Mouse (Mus musculus) embryonic facial prominence, embryonic 14.5 days (tissue): ENCODE results near the gene Pogz. TPM values are rescaled to one million over a fixed set of nuclear protein-coding genes. Genes with fewer than 3 reads are reported as not detected.

ENCODE experiments used
- ATAC-seq: fragments of 200-750 bp; cut with Nextera tagmentation; 2 replicates; pipeline ENCODE4 v1.8.0; 2017; ENCODE audit warnings: low read depth, moderate number of reproducible peaks, moderate TSS enrichment
- DNase-seq: peaks from one replicate; pipeline ENCODE4 v3.0.0-alpha.2; 2015; ENCODE audit warnings: low spot score
- H3K27ac ChIP-seq: fragments of 300-500 bp; sonication (generic); replicated peaks from 2 replicates; pipeline ENCODE4 v1.5.1; 2014; ENCODE audit warnings: low read depth, mild to moderate bottlenecking, low read length, moderate library complexity
- H3K27me3 ChIP-seq: fragments of 300-500 bp; sonication (generic); replicated peaks from 2 replicates; pipeline ENCODE4 v1.6.1; 2014; ENCODE audit warnings: low read length; ENCODE audit not compliant: control insufficient read depth, insufficient read depth
- H3K36me3 ChIP-seq: fragments of 300-500 bp; sonication (generic); 2 replicates; pipeline ENCODE4 v1.6.1; 2014; ENCODE audit warnings: low read length, mixed read lengths; ENCODE audit not compliant: control insufficient read depth, insufficient read depth
- H3K4me1 ChIP-seq: fragments of 300-500 bp; sonication (generic); 2 replicates; pipeline ENCODE4 v1.6.1; 2014; ENCODE audit warnings: antibody characterized with exemption, low read length; ENCODE audit not compliant: control insufficient read depth, insufficient read depth
- H3K4me2 ChIP-seq: fragments of 300-500 bp; sonication (generic); 2 replicates; pipeline ENCODE4 v1.6.1; 2014; ENCODE audit warnings: low read depth, mild to moderate bottlenecking, low read length, moderate library complexity, mixed read lengths
- H3K4me3 ChIP-seq: fragments of 300-500 bp; sonication (generic); 2 replicates; pipeline ENCODE4 v1.5.1; 2014; ENCODE audit warnings: low read depth, mild to moderate bottlenecking, low read length
- H3K9ac ChIP-seq: fragments of 300-500 bp; sonication (generic); 2 replicates; pipeline ENCODE4 v1.6.1; 2014; ENCODE audit warnings: low read depth, mild to moderate bottlenecking, low read length, moderate library complexity, mixed read lengths
- H3K9me3 ChIP-seq: fragments of 300-500 bp; sonication (generic); 2 replicates; pipeline ENCODE4 v1.6.1; 2016; ENCODE audit warnings: low read length; ENCODE audit not compliant: control insufficient read depth
- WGBS: fragments of 180-500 bp; shearing (Covaris S2); extraction: QIAGEN DNeasy Blood & Tissue Kit; methylation state at CpG from one replicate; pipeline ENCODE4 v1.1.7; 2014; 5-methylcytosine and 5-hydroxymethylcytosine counted together
- polyA plus RNA-seq: library from polyadenylated mRNA; unstranded; fragments of >200 nt; fragmentation: Nextera tagmentation; extraction: Ambion mirVana; gene quantifications from 2 replicates; pipeline ENCODE4 v1.2.1, GENCODE M21; 2014

The Pogz gene
- polyA plus RNA-seq, 1 experiment from 2014 or later, result 15.1 TPM

DNA sequence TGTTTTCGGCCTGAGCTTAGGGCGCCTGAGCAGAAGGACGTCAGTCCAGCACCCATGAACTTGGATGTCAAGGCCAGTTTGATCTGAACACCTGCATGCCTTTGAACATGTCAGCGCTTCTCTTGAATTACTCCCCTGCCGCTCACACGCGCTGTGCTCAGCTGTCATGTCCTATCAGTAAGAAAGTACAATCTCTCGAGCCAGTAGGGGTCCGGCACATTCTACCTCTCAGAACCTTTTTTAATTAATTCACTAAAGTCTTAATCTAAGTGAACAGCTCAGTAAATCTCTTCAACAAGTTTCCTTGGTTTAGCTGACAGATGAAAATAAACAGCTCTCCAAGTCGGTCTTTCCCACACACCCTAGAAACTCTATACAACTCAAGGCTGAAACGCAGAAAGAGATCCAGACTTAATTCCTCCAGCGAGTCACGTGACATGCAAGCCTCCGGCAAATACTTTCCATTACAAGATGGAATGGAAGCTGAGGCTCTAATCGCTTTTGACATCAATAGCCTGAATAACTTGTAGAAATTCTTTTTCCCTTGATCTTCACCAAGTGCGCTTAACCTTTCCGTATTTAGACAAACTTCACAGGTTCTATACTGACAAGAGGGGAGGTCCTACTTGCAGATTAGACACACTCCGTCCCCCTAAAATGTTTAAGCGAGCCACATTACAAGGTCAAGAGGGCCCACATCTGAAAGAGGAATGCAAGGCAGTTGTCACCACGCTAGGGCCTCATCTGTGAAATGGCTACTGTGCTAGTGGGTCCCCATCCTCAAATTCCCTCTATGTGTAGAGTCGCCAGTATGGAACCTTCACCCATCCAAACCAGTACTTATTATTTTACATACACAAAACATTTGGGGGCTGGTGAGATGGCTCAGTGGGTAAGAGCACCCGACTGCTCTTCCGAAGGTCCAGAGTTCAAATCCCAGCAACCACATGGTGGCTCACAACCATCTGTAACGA lies 17.6 kb upstream of the Pogz start:
- DNase-seq, result peak; percentile 91
- H3K27ac ChIP-seq, result peak overlapping the region; percentile 30; the same call in 1 of the 2 replicates
- 48% methylated on average over 23 of the region's 24 CpGs for WGBS
- no peak overlapping the region for H3K9ac ChIP-seq
- peak; percentile 77 for ATAC-seq
- no peaks in the 10 kb centered on the region for H3K4me1 ChIP-seq
- H3K4me2 ChIP-seq, result 0 out of 2 replicates have a peak overlapping the region, but pooled peaks have one; percentile 10
- no peaks in the 10 kb centered on the region for H3K36me3 ChIP-seq
- H3K4me3 ChIP-seq, result no peak overlapping the region
- no peaks in the 10 kb centered on the region for H3K9me3 ChIP-seq
- H3K27me3 ChIP-seq, result no peaks in the 10 kb centered on the region

DNA sequence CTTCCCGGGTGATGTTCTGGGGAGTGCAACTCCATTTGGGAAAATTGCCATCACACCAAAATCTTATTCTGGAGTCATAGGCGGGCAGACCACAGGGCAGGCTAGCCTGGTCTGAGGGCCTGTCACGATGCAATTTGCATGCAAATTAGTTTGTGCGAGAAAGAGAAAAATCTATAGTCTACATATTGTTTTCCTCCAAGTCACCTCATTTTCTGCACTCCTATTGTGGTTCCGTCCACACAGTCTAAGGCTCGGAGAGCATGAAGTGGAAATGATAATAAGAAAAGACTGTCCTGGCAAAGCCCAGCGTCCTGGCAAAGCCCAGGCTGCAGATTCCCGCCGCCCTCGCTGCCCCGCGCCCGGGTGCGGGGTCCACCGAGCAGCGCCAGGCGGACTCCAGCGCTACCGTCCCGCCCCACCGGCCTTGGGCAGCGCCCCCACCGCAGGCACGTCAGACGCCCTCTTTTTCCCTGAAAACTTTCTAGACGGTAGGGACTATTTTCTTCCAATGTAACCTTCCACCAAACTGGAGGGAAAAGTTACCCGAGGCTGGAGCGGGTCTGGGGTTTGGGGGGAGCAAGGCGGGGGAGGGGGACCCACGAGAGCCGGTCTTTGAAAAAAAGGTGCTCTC lies 16.2 kb upstream of the Pogz start:
- ATAC-seq (peak; percentile 45; the same call in 1 of the 2 replicates), DNase-seq (peak; percentile 88)
- peak overlapping the region; percentile 84 for H3K9ac ChIP-seq
- 1% methylated on average over 30 of the region's 31 CpGs for WGBS
- peak overlapping the region; percentile 58 for H3K4me3 ChIP-seq
- peak overlapping the region; percentile 63 for H3K4me2 ChIP-seq
- no peaks in the 10 kb centered on the region for H3K27me3 ChIP-seq
- peak overlapping the region; percentile 87 for H3K27ac ChIP-seq
- H3K4me1 ChIP-seq, result no peaks in the 10 kb centered on the region
- H3K9me3 ChIP-seq, result no peaks in the 10 kb centered on the region
- H3K36me3 ChIP-seq, result no peaks in the 10 kb centered on the region

DNA sequence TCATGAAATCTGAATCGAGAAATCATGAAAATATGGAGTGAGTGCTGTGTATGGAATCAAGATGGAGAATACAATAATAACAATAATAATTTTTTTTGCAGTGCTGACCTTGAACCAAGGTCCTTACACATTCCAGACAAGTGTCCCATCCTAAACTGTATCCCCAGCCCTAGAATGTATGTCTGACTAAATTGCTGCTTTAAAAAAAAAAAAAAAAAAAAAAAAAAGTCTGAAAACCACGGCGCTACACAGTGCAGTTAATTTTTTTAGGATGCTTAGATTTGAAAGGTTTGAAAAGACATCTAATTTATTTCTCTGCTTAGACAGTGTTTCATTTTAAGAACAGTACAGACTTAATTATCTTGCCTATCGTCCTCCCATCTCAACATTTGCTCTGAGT lies 15.3 kb upstream of the Pogz start:
- no peak overlapping the region; the same call in 1 of the 2 replicates for H3K27ac ChIP-seq

DNA sequence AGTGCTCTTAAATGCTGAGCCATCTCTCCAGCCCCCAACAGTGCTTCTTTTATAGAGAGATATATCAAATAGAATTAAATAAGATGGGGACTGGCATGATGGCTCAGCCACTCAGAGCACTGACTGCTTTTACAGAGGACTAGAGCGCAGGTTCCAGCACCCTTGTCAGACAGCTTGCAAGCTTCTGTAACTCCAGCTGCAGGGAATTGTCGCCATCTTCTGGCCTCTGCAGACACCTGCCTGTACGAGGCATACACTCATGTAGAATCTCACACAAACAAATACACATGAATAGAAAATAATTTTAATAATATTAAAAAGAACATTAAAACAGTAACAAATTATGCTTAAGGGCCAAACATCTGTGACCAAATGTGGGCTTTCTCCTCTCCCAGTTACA lies 13.3 kb upstream of the Pogz start:
- Histone ChIP-seq H3K27ac (no peak overlapping the region), H3K4me3 (no peak overlapping the region), H3K4me2 (no peak overlapping the region), H3K4me1 (no peaks in the 10 kb centered on the region), H3K36me3 (no peaks in the 10 kb centered on the region), H3K9me3 (no peaks in the 10 kb centered on the region), H3K9ac (no peak overlapping the region), H3K27me3 (no peaks in the 10 kb centered on the region)
- no peak for ATAC-seq
- DNase-seq, result no peak
- 76% methylated on average over 3 of the region's 3 CpGs for WGBS

More for the DNA sequence above, 15.3 kb upstream of the Pogz start:
- no peaks in the 10 kb centered on the region for H3K27me3 ChIP-seq
- H3K9ac ChIP-seq, result no peak overlapping the region
- ATAC-seq (no peak), DNase-seq (no peak)
- H3K36me3 ChIP-seq, result no peaks in the 10 kb centered on the region
- no peaks in the 10 kb centered on the region for H3K4me1 ChIP-seq
- H3K9me3 ChIP-seq, result no peaks in the 10 kb centered on the region
- WGBS, result 82% methylated on average over 4 of the region's 4 CpGs
- H3K4me3 ChIP-seq, result peak overlapping the region; percentile 58
- peak overlapping the region; percentile 63 for H3K4me2 ChIP-seq

DNA sequence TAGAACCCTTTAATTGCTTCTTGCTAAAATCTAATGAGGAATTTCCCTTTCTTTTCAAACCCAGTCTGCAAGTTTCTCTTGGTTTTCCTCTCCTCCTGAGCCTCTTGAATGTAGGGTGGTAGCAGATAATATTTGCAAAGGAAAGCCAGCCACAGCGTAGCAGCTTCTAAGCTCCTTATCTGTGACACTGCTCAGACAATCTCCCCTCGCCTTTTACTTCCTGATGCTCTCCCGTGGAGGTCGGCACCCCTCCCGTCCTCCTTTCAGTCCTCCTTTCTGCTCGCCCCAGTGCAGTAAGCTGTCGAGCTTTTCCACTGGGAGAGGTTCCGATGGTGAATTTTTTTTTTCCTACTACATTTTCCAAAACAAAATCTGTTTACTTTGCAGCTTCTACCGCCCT lies 5.3 kb upstream of the Pogz start:
- 0 out of 2 replicates have a peak, but pooled peaks cover 4% of the 10 kb centered on the region for H3K4me1 ChIP-seq
- no peak overlapping the region for H3K27ac ChIP-seq
- no peaks in the 10 kb centered on the region for H3K9me3 ChIP-seq
- H3K9ac ChIP-seq, result no peak overlapping the region
- DNase-seq (no peak), ATAC-seq (no peak)
- 18% methylated on average over 9 of the region's 9 CpGs for WGBS
- no peaks in the 10 kb centered on the region; the same call in 1 of the 2 replicates for H3K27me3 ChIP-seq
- H3K4me3 ChIP-seq, result no peak overlapping the region
- H3K4me2 ChIP-seq, result no peak overlapping the region
- no peaks in the 10 kb centered on the region for H3K36me3 ChIP-seq

DNA sequence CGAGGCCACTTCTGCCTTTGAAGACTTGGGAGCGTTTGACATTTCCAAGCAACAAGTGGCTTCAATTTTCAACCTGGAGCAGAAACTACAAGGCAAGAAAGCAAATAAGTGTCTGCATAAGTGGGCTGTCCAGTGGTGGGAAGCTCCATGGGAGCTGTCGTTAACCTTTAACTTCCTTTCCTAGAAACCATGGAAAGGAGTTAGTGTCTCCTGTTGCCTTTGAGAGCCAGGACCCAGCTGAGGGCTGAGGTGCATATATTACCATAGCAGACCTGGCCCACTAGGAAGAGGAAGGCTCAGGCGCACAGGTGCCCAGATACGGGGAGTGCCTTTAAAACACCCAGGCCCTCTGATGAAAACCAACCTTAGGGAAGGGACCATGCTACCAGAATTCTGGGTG lies 4.7 kb upstream of the Pogz start:
- Histone ChIP-seq H3K4me1 (0 out of 2 replicates have a peak, but pooled peaks cover 4% of the 10 kb centered on the region), H3K9me3 (no peaks in the 10 kb centered on the region), H3K27ac (no peak overlapping the region), H3K4me3 (no peak overlapping the region), H3K36me3 (no peaks in the 10 kb centered on the region), H3K9ac (no peak overlapping the region), H3K4me2 (no peak overlapping the region), H3K27me3 (no peaks in the 10 kb centered on the region; the same call in 1 of the 2 replicates)
- ATAC-seq (no peak), DNase-seq (no peak)
- WGBS, result 79% methylated on average over 5 of the region's 5 CpGs

DNA sequence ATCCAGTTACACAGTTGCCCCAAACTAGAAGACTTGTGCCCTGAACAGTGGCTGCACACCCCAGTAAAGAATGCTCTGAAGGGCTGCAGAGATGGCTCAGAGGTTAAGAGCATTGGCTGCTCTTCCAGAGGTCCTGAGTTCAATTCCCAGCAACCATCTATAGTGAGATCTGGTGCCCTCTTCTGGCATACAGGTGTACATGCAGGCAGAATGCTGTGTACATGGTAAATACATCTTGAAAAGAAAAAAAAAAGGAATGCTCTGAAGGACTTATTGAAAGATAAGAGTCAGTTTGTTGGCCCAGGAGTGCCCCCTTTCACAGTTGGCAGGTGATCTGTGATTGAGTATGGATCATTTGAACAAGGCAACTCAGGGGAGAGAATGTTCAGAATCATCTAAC lies 4.0 kb upstream of the Pogz start:
- no peak overlapping the region for H3K27ac ChIP-seq
- 0 out of 2 replicates have a peak, but pooled peaks cover 4% of the 10 kb centered on the region for H3K4me1 ChIP-seq
- no peak overlapping the region for H3K4me2 ChIP-seq
- DNase-seq (no peak), ATAC-seq (no peak)
- H3K36me3 ChIP-seq, result no peaks in the 10 kb centered on the region
- no peak overlapping the region for H3K4me3 ChIP-seq
- no peak overlapping the region for H3K9ac ChIP-seq
- H3K27me3 ChIP-seq, result no peaks in the 10 kb centered on the region; the same call in 1 of the 2 replicates
- H3K9me3 ChIP-seq, result no peaks in the 10 kb centered on the region

DNA sequence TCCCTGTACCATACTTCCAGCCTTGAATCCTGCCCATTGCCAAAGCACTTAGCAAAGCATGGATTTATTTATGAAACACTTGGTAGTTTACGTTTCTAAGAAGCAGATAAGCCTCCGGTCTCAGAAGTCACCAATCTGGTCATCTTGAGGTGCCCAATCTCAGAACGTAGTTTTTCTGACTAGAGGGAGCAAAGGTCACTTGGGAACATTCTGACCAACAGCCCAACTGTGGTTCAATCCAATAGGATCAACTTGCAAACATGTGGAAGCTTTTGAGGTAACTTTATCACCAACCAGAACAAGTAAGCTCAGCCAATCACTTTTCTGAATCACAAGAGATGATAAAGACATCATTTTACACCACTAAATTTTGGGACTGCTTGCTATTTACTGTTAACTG lies 2.0 kb upstream of the Pogz start:
- Histone ChIP-seq H3K36me3 (no peaks in the 10 kb centered on the region), H3K4me2 (no peak overlapping the region), H3K4me1 (peaks cover 7% of the 10 kb centered on the region; the same call in 1 of the 2 replicates), H3K4me3 (no peak overlapping the region), H3K27me3 (no peaks in the 10 kb centered on the region; the same call in 1 of the 2 replicates), H3K9me3 (no peaks in the 10 kb centered on the region), H3K9ac (no peak overlapping the region), H3K27ac (no peak overlapping the region)
- WGBS, result 72% methylated on average over 3 of the region's 3 CpGs
- ATAC-seq (no peak), DNase-seq (no peak)
